Mouse (Mus musculus): Measurements from ENCODE around the gene Prss1. TPM values are rescaled to one million over a fixed set of nuclear protein-coding genes. Genes with fewer than 3 reads are reported as not detected.
"Not testable (repeated sequence)": the region's sequence is repeated elsewhere in the genome, so short reads cannot be mapped to it uniquely, and the experiment has no call there.

Prss1 gene
- polyA plus RNA-seq (2012; rRNA removed), result not detected in 2 replicates
- polyA plus RNA-seq (2014; fragmentation: Nextera tagmentation; extraction: Ambion mirVana), result not detected in 2 replicates

GRCm38 (mm10) chr6:41458632-41459031 lies at the start of gene Prss1:
TSS of gene Prss1 (plus strand) at chr6:41458932.
- H3K36me3 ChIP-seq (ENCODE audit: control insufficient read depth, insufficient read depth, low read length); ATAC-seq (ENCODE audit: low FRiP score, low read depth); H3K4me2 ChIP-seq (replicated peaks; ENCODE audit: low read depth, low read length, severe bottlenecking); H3K27ac ChIP-seq (replicated peaks; ENCODE audit: low read depth, low read length); H3K9ac ChIP-seq (ENCODE audit: low read depth, low read length, severe bottlenecking); H3K9me3 ChIP-seq (ENCODE audit: control insufficient read depth, low read length); H3K4me3 ChIP-seq (replicated peaks; ENCODE audit: low read length); DNase-seq (ENCODE audit: low spot score); H3K4me1 ChIP-seq (ENCODE audit: control insufficient read depth, insufficient read depth, low read length); H3K27me3 ChIP-seq (ENCODE audit: control insufficient read depth, insufficient read depth, low read length): not testable (repeated sequence)

DNA sequence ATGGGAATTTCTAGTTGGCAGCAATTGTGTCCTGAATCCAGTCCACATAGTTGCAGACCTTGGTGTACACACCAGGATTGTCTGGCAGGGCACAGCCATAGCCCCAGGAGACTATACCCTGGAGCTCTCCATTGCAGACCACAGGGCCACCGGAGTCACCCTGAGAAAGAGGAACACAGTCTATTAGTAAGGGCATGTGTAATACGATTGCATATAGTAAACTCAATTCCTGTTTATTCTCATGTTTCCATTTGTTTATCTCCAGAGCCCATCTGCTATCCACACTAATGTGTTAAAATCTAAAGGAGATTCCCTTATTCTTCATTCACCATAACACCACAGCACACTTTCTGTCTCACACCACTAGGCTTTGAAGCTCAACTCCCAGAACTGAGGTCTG lies 16.5 kb upstream of the Prss1 start:
- WGBS, result 100% methylated on average over 1 of the region's 2 CpGs
- H3K4me1 ChIP-seq (ENCODE audit: control insufficient read depth, insufficient read depth, low read length); H3K36me3 ChIP-seq (ENCODE audit: control insufficient read depth, insufficient read depth, low read length); H3K4me3 ChIP-seq (replicated peaks; ENCODE audit: low read length); ATAC-seq (ENCODE audit: low FRiP score, low read depth); H3K27me3 ChIP-seq (ENCODE audit: control insufficient read depth, insufficient read depth, low read length); H3K9ac ChIP-seq (ENCODE audit: low read depth, low read length, severe bottlenecking); H3K4me2 ChIP-seq (replicated peaks; ENCODE audit: low read depth, low read length, severe bottlenecking); H3K9me3 ChIP-seq (ENCODE audit: control insufficient read depth, low read length); H3K27ac ChIP-seq (replicated peaks; ENCODE audit: low read depth, low read length); DNase-seq (ENCODE audit: low spot score): not testable (repeated sequence)

DNA sequence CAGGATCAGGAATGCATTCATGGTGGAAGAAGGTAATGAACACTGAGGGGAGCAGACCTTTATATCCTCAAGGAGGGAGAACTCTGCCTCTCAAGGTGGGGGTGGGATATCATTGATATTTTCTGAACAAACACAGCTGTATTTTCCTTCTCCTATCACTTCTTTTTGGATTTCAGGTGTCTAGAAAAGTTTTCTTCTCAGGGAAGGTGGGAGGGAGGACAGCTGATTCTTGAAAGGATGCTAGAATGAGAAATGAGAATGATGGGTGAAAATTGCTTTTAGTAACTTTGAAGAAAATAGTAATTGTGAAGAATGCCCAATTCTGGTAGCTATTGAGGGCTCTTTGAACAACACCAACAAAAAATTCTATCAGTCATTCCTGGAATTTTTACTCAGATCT lies 12.7 kb upstream of the Prss1 start, which contains the start of gene Gm10334:
Gm10334 (minus strand) TSS at position 101 of the 400 bp plus-strand sequence.
- not testable (repeated sequence) for H3K36me3 ChIP-seq (ENCODE audit: control insufficient read depth, insufficient read depth, low read length); H3K27ac ChIP-seq (replicated peaks; ENCODE audit: low read depth, low read length); DNase-seq (ENCODE audit: low spot score); H3K4me2 ChIP-seq (replicated peaks; ENCODE audit: low read depth, low read length, severe bottlenecking); H3K27me3 ChIP-seq (ENCODE audit: control insufficient read depth, insufficient read depth, low read length); H3K9me3 ChIP-seq (ENCODE audit: control insufficient read depth, low read length); H3K4me1 ChIP-seq (ENCODE audit: control insufficient read depth, insufficient read depth, low read length); H3K9ac ChIP-seq (ENCODE audit: low read depth, low read length, severe bottlenecking); ATAC-seq (ENCODE audit: low FRiP score, low read depth); H3K4me3 ChIP-seq (replicated peaks; ENCODE audit: low read length)

- Histone ChIP-seq H3K27me3 (ENCODE audit: control insufficient read depth, insufficient read depth, low read length) (no peaks in the 10 kb centered on the region), H3K4me2 (replicated peaks; ENCODE audit: low read depth, low read length, severe bottlenecking) (no peak overlapping the region), H3K9me3 (ENCODE audit: control insufficient read depth, low read length) (no peaks in the 10 kb centered on the region), H3K4me3 (replicated peaks; ENCODE audit: low read length) (no peak overlapping the region), H3K4me1 (ENCODE audit: control insufficient read depth, insufficient read depth, low read length) (no peaks in the 10 kb centered on the region), H3K27ac (replicated peaks; ENCODE audit: low read depth, low read length) (no peak overlapping the region), H3K36me3 (ENCODE audit: control insufficient read depth, insufficient read depth, low read length) (no peaks in the 10 kb centered on the region), H3K9ac (ENCODE audit: low read depth, low read length, severe bottlenecking) (no peak overlapping the region)
- DNase-seq (ENCODE audit: low spot score) (no peak), ATAC-seq (ENCODE audit: low FRiP score, low read depth) (no peak)
- no peak for TF ChIP-seq POLR2A (IDR thresholded peaks at IDR 0.05; ENCODE audit: borderline replicate concordance, extremely low read depth, insufficient read depth, insufficient read length)
- WGBS, result 80% methylated on average over 3 of the region's 3 CpGs
Observed at GRCm38 (mm10) chr6:41499374-41499773, 40.6 kb downstream of the Prss1 start.

GRCm38 (mm10) chr6:41504915-41505314 lies 46.2 kb downstream of the Prss1 start:
- Histone ChIP-seq H3K27ac (replicated peaks; ENCODE audit: low read depth, low read length) (no peak overlapping the region), H3K4me3 (replicated peaks; ENCODE audit: low read length) (no peak overlapping the region), H3K4me1 (ENCODE audit: control insufficient read depth, insufficient read depth, low read length) (no peaks in the 10 kb centered on the region), H3K9ac (ENCODE audit: low read depth, low read length, severe bottlenecking) (no peak overlapping the region), H3K4me2 (replicated peaks; ENCODE audit: low read depth, low read length, severe bottlenecking) (no peak overlapping the region), H3K9me3 (ENCODE audit: control insufficient read depth, low read length) (no peaks in the 10 kb centered on the region), H3K36me3 (ENCODE audit: control insufficient read depth, insufficient read depth, low read length) (no peaks in the 10 kb centered on the region), H3K27me3 (ENCODE audit: control insufficient read depth, insufficient read depth, low read length) (no peaks in the 10 kb centered on the region)
- TF ChIP-seq POLR2A (IDR thresholded peaks at IDR 0.05; ENCODE audit: borderline replicate concordance, extremely low read depth, insufficient read depth, insufficient read length), result no peak
- DNase-seq (ENCODE audit: low spot score) (no peak), ATAC-seq (ENCODE audit: low FRiP score, low read depth) (no peak)
- 81% methylated on average over 2 of the region's 2 CpGs for WGBS

- Histone ChIP-seq H3K4me1 (ENCODE audit: control insufficient read depth, insufficient read depth, low read length) (no peaks in the 10 kb centered on the region), H3K27ac (replicated peaks; ENCODE audit: low read depth, low read length) (no peak overlapping the region), H3K36me3 (ENCODE audit: control insufficient read depth, insufficient read depth, low read length) (no peaks in the 10 kb centered on the region), H3K4me2 (replicated peaks; ENCODE audit: low read depth, low read length, severe bottlenecking) (no peak overlapping the region), H3K9me3 (ENCODE audit: control insufficient read depth, low read length) (no peaks in the 10 kb centered on the region), H3K9ac (ENCODE audit: low read depth, low read length, severe bottlenecking) (no peak overlapping the region), H3K27me3 (ENCODE audit: control insufficient read depth, insufficient read depth, low read length) (no peaks in the 10 kb centered on the region), H3K4me3 (replicated peaks; ENCODE audit: low read length) (no peak overlapping the region)
- TF ChIP-seq POLR2A (IDR thresholded peaks at IDR 0.05; ENCODE audit: borderline replicate concordance, extremely low read depth, insufficient read depth, insufficient read length), result no peak
- ATAC-seq (ENCODE audit: low FRiP score, low read depth), result no peak
- 68% methylated on average over 6 of the region's 6 CpGs for WGBS
- DNase-seq (ENCODE audit: low spot score), result no peak
Observed at GRCm38 (mm10) chr6:41505323-41505722, 46.6 kb downstream of the Prss1 start.

Other genes starting within 250 kb of the Prss1 start
- gene Try4, start 156.7 kb upstream of the Prss1 start, polyA plus RNA-seq (2012; rRNA removed), result 0.24 TPM in 1 of 2 replicates, not detected in the other
- not detected in 2 replicates for gene Try4, start 156.7 kb upstream of the Prss1 start, polyA plus RNA-seq (2014; fragmentation: Nextera tagmentation; extraction: Ambion mirVana)
- gene Try5, start 142.1 kb upstream of the Prss1 start, polyA plus RNA-seq (2012; rRNA removed), result not detected in 2 replicates
- gene Try5, start 142.1 kb upstream of the Prss1 start, polyA plus RNA-seq (2014; fragmentation: Nextera tagmentation; extraction: Ambion mirVana), result not detected in 2 replicates
- not detected in 2 replicates for gene Try10, start 104.8 kb upstream of the Prss1 start, polyA plus RNA-seq (2012; rRNA removed)
- gene Try10, start 104.8 kb upstream of the Prss1 start, polyA plus RNA-seq (2014; fragmentation: Nextera tagmentation; extraction: Ambion mirVana), result not detected in 2 replicates
- gene Prss3, start 81.3 kb upstream of the Prss1 start, polyA plus RNA-seq (2012; rRNA removed), result not detected in 2 replicates
- not detected in 2 replicates for gene Prss3, start 81.3 kb upstream of the Prss1 start, polyA plus RNA-seq (2014; fragmentation: Nextera tagmentation; extraction: Ambion mirVana)
- not detected in 2 replicates for gene Gm5771, start 66.6 kb upstream of the Prss1 start, polyA plus RNA-seq (2012; rRNA removed)
- not detected in 2 replicates for gene Gm5771, start 66.6 kb upstream of the Prss1 start, polyA plus RNA-seq (2014; fragmentation: Nextera tagmentation; extraction: Ambion mirVana)
- gene Gm10334, start 12.8 kb upstream of the Prss1 start, polyA plus RNA-seq (2012; rRNA removed), result not detected in 2 replicates
- gene Gm10334, start 12.8 kb upstream of the Prss1 start, polyA plus RNA-seq (2014; fragmentation: Nextera tagmentation; extraction: Ambion mirVana), result not detected in 2 replicates
- 0.08 and 0.18 TPM in 2 replicates for gene Prss2, start 62.9 kb downstream of the Prss1 start, polyA plus RNA-seq (2012; rRNA removed)
- not detected in 2 replicates for gene Prss2, start 62.9 kb downstream of the Prss1 start, polyA plus RNA-seq (2014; fragmentation: Nextera tagmentation; extraction: Ambion mirVana)
- 16.6 and 23.6 TPM in 2 replicates for gene Ephb6, start 146.6 kb downstream of the Prss1 start, polyA plus RNA-seq (2012; rRNA removed)
- gene Ephb6, start 146.6 kb downstream of the Prss1 start, polyA plus RNA-seq (2014; fragmentation: Nextera tagmentation; extraction: Ambion mirVana), result 16.7 and 18.8 TPM in 2 replicates
- 0.69 and 0.74 TPM in 2 replicates for gene Trpv6, start 177.5 kb downstream of the Prss1 start, polyA plus RNA-seq (2012; rRNA removed)
- gene Trpv6, start 177.5 kb downstream of the Prss1 start, polyA plus RNA-seq (2014; fragmentation: Nextera tagmentation; extraction: Ambion mirVana), result 0.84 and 1.2 TPM in 2 replicates
- gene Trpv5, start 221.8 kb downstream of the Prss1 start, polyA plus RNA-seq (2012; rRNA removed), result not detected in 2 replicates
- not detected in 2 replicates for gene Trpv5, start 221.8 kb downstream of the Prss1 start, polyA plus RNA-seq (2014; fragmentation: Nextera tagmentation; extraction: Ambion mirVana)
- gene Llcfc1, start 225.5 kb downstream of the Prss1 start, polyA plus RNA-seq (2012; rRNA removed), result not detected in 2 replicates
- gene Llcfc1, start 225.5 kb downstream of the Prss1 start, polyA plus RNA-seq (2014; fragmentation: Nextera tagmentation; extraction: Ambion mirVana), result not detected in 2 replicates
- gene Kel, start 245.4 kb downstream of the Prss1 start, polyA plus RNA-seq (2012; rRNA removed), result 1.6 and 2.5 TPM in 2 replicates
- gene Kel, start 245.4 kb downstream of the Prss1 start, polyA plus RNA-seq (2014; fragmentation: Nextera tagmentation; extraction: Ambion mirVana), result 0.43 and 0.56 TPM in 2 replicates